Mouse (Mus musculus): Measurements from ENCODE around the gene Frat1.
A peak's percentile ranks its signal among the peaks of the same experiment; 100 is the strongest.
"Not testable (repeated sequence)": the region's sequence is repeated elsewhere in the genome, so short reads cannot be mapped to it uniquely, and the experiment has no call there.

Frat1 gene

GRCm38 (mm10) chr19:41839685-41840084 lies 9.9 kb downstream of the Frat1 start:
- ATAC-seq (ENCODE audit: insufficient number of reproducible peaks, low FRiP score, low TSS enrichment) = no peak

- ATAC-seq (ENCODE audit: insufficient number of reproducible peaks, low FRiP score, low TSS enrichment) = peak; percentile 36; the same call in 1 of the 2 replicates
Observed at GRCm38 (mm10) chr19:41841105-41841750, 11.5 kb downstream of the Frat1 start.

DNA sequence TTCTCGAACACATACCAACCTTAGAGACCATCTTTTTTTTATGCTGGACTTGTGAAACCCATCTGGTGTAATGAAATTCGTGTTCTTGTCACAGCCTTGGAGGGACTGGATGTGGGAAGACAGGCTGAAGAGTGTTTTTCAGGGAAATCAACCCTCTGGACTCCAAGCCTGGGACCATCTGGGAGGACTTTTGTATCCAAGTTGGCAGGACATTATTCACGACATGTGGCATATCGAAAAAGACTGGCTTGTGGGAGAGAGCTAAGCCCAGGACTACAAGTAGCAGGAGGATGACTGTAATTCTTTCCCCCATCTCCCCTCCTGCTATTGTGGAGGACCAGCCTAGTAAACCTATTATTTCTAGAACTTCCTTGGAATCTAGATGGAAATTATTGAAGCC lies 12.4 kb downstream of the Frat1 start:
- ATAC-seq (ENCODE audit: insufficient number of reproducible peaks, low FRiP score, low TSS enrichment) = peak; percentile 56; the same call in 1 of the 2 replicates

DNA sequence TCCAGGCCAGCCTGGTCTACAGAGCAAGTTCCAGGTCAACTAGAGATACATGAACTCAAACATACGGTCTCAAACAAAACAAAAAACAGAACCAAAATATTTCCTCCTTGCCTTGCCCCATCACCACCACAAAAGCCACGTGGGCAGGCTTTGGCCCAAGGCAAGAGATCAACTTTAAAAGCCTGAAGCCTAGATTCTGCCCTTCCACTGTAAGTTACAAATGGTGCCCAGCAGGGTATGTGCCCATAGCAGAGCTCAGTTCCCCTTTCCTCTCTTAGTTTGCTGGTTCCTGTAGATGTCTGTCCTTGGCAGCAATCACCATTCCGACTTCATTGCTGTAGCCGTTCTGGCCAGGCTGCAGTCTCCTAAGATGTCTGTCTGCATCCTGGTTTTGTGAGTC lies 12.9 kb downstream of the Frat1 start:
- no peak for ATAC-seq (ENCODE audit: insufficient number of reproducible peaks, low FRiP score, low TSS enrichment)

DNA sequence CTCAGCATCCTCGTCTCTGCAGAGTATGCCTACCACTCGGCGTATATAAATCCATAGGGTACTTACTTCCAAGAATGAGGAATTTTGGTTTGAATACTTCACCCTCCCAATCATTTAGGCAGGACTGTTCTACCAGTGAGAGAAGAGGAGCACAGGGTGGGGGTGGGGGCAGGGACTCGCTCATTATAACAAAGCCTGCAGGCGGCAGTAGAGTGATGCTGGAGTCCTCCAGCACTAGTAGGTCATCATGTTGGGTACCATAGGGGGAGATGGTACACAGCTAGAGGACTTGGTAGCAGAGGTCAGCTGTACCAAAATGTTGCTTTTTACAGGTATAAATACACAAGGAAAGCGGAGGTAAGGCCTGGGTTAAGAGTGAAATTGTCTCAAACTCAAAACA lies 14.6 kb downstream of the Frat1 start:
- no peak for ATAC-seq (ENCODE audit: insufficient number of reproducible peaks, low FRiP score, low TSS enrichment)

DNA sequence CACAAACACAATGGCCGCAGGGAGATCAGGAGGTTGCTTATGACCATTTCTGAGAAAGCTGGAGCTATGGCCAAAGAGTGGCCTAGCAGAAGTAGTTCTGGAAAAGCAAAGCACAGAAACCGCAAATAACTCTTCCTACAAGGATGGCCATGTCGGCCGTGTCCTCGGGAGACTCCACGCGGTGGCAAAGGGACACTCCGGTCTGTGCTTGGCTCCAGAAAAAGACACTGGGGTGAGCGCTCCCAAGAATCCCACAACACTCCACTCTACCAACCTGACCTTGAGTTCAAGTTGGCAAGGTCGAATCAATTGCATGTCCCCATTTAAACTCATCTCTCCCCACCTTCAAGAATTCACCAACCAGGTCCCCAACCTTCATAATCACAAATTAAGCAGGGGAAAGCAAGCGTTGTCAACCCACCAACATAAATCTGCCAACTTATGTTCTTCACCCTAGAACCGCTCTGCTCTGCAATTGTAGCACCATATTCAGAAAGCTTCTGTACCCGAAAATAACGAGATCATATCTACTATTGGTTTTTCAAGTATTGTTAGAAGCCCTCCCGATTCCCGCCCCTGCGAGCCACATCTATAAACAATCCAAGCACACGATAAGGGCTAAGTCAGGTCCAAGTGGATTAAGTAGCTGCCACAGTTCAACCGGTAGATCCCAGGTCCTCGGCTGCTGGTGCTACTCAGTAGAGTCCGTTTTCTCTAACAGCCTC lies 16.8 kb downstream of the Frat1 start:
- ATAC-seq (ENCODE audit: insufficient number of reproducible peaks, low FRiP score, low TSS enrichment) = no peak

DNA sequence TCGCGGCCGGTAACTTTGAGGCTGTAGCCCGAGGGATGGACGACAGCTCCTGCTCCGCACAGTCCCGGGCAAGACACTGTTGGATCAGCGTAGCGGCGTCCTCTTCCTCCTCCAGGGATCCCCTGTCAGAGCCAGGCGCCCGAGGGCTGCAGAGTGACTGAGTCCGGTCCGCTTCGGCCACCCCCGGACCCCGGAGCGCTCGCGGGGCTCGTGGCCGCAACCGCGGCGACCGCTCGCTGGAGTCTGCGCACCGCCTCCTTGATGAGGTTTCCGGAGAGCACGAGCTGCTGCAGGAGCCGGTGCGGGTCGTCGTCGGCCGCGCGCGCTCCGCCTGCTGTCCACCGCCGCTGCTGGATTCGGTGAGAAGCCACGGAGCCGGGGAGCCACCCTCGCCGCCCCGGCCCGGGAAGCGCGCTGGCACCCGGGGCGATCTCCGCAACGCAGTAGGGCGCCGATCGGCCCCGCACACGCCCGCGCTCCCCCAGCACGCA lies 17.4 kb downstream of the Frat1 start:
- ATAC-seq (ENCODE audit: insufficient number of reproducible peaks, low FRiP score, low TSS enrichment) = peak; percentile 31; the same call in 1 of the 2 replicates

DNA sequence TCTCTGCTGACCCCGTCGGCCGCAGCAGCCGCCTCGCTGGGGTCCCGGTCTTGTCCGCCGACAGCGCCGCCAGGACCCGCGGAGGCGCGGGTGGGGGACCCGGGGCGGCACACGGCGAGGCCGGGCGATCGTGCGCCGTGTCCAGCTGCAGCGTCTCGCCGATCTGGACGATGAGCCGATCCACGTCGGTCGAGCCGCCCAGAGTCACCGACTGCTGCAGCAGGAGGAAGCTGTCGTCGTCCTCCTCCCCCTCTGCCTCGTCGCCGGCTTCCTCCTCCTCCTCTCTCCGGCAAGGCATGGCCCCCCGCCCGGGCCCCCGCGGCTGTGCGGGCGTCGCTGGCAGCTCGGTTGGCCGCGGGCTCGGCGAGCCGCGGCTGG lies 17.8 kb downstream of the Frat1 start:
- ATAC-seq (ENCODE audit: insufficient number of reproducible peaks, low FRiP score, low TSS enrichment) = peak; percentile 49

- peak; percentile 93 for ATAC-seq (ENCODE audit: insufficient number of reproducible peaks, low FRiP score, low TSS enrichment)
Observed at GRCm38 (mm10) chr19:41847992-41848851, 18.5 kb downstream of the Frat1 start, which contains the start of gene Frat2. Gene Frat2, minus strand, starts transcription at chr19:41848132.

DNA sequence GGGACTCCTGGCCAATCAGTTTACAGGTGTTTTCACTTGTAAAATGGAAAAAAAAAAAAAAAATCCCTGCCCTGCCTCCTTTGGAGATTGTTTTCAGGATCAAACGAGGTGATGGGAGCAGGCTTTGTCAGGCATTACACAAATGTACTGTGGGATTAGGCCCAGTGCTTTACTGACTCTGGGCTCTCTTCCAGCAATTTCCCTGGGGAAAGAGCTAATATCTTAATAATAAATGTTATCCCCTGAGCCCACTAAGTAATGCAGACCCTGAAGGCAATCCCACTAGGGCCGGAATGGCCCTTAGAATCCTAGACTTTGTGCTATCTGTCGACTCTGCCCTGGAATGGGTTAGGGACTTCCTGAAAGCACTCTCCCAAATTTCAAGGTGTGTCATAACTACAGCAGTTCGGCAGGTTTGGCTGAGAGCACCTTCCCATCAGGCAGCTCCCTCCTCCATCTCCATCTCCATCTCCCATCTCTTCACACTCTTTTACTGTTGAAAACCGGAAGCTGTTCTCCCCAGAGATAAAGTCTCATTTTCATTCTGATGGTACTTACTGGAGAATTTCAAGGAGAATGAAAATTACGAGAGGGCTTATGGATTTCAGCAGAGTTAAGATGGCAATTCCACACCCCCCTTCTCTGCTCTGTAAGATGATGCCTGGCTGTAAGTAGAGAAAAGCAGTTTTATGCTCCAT lies 20.4 kb downstream of the Frat1 start:
- no peak for ATAC-seq (ENCODE audit: insufficient number of reproducible peaks, low FRiP score, low TSS enrichment)

DNA sequence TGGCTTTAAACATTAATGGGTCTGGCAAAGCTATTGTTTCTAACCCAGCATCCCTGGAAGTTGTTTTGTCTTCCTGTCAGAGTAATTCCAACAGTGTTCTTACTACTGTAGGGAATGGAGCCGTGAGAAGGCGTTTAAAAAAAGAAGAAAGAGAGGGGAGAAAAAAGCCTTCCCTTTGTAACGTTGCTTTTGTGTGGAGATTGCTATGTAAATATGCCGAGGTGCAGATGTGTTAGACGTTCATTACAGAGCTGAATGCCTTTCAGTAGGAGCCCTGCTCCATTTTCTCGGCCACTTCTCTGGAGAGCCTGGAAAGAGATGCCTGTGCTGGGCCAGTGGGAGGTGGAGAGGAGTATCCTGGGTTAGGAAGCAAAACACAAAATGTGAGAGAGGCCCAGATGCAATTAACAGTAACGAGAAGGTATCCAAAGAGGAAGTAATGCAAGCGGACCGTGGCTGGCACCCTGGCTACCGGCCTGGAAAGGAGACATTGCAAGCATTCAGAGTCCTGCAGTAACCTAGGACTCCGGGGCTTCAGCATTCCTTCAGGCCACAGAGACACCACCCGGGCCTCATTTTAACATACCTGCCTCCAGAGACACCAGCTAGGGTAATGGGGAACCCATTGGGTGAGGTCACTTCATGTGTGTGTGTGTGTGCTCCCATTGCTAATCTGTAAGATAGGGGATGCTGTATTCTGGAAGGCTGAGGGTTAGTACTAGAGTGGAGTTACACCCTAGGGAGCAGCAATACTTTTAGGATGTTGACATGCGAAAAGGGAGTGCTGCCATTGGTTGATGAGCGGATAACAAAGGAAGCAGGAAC lies 21.2 kb downstream of the Frat1 start:
- ATAC-seq (ENCODE audit: insufficient number of reproducible peaks, low FRiP score, low TSS enrichment) = no peak

GRCm38 (mm10) chr19:41852423-41852822 lies 22.7 kb downstream of the Frat1 start:
- no peak for ATAC-seq (ENCODE audit: insufficient number of reproducible peaks, low FRiP score, low TSS enrichment)

DNA sequence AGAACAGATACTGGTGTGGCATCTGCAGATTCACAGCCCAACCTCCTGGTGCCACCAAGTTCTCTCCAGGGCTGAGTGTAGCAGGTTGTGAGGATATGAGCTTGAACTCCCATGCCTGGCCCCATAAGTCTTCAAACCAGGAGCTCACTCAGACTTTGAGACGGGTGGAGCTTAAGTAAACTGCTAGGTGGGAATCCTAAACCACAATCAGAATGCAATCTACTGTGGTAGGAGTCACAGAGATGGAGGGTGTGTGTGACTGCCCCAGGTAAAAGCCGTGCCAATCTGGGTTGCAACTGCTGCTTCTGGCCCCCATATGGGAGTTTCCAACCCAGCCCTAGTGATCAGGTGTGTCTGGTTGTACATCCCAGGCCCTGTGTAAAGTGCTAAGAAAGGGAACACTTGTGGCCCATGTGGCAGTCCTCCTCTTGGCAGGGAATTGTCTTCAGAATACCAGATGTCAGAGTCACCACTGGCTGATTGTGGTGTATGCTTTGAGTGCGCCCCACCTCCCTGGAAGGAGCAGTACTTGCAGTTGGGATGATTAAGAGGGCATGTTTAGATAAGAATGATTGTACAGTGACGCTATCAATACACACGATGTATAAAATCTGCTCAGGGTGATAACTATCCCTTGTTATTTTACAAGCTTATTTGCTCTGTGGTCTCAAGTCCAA lies 27.5 kb downstream of the Frat1 start:
- ATAC-seq (ENCODE audit: insufficient number of reproducible peaks, low FRiP score, low TSS enrichment) = no peak

DNA sequence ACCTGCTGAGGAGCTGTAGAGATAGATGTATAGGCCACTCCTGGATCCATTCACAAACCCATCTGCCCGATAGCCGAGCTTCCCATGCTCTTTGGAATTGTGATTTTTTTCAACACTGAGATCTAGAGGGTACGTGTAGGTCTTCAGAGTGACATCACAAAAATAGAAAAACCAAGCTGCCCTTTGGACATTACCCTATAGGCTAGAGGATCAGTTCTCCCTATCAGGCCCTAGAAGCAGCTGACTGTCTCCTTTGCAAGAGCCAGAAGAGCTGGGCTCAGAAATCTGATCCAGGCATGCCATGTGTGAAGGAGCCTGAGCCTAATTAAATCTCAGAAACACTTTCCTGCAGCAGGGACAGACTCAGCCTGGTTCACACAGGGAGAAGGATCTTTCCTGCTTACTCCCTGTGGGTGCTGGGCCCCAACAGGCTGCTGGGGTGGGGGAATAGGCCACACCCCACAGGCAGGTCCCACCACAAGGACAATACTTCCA lies 28.1 kb downstream of the Frat1 start:
- ATAC-seq (ENCODE audit: insufficient number of reproducible peaks, low FRiP score, low TSS enrichment) = no peak

DNA sequence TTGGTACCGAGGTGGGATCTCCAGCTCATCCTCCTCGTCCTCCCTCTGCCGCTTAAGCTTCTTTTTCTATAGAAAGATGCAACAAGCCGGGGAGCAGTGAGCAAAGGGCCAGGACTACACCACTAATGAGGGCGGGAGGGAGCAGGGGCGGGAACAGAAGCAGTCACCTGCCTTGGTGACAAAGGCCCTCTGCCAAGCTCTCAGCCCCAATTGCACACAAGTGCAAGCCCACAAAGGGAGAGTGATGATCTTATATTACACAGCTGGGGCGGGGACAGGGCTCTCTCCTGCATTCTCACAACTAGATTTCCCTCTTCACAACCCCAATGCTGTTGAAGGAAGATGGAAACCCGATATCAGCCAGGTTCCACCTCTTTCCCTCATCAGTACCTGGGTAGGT lies 36.9 kb downstream of the Frat1 start:
- no peak for ATAC-seq (ENCODE audit: insufficient number of reproducible peaks, low FRiP score, low TSS enrichment)

- no peak for ATAC-seq (ENCODE audit: insufficient number of reproducible peaks, low FRiP score, low TSS enrichment)
Observed at GRCm38 (mm10) chr19:41869296-41869695, 39.5 kb downstream of the Frat1 start.

- ATAC-seq (ENCODE audit: insufficient number of reproducible peaks, low FRiP score, low TSS enrichment) = not testable (repeated sequence)
Observed at GRCm38 (mm10) chr19:41869946-41870345, 40.2 kb downstream of the Frat1 start.

GRCm38 (mm10) chr19:41872285-41872684 lies 42.5 kb downstream of the Frat1 start:
- no peak for ATAC-seq (ENCODE audit: insufficient number of reproducible peaks, low FRiP score, low TSS enrichment)

- no peak for ATAC-seq (ENCODE audit: insufficient number of reproducible peaks, low FRiP score, low TSS enrichment)
Observed at GRCm38 (mm10) chr19:41874356-41874755, 44.6 kb downstream of the Frat1 start.

Measured in cerebellum, adult (tissue).